Mouse (Mus musculus) adrenal gland (tissue): ENCODE results near the gene Sccpdh.
"Not testable (repeated sequence)": the region's sequence is repeated elsewhere in the genome, so short reads cannot be mapped to it uniquely, and the experiment has no call there.

ENCODE experiments used
- intact Hi-C: fragments of 180-260 bp; cut with DNase I; formaldehyde crosslinking; loops from one replicate; pipeline ENCODE4 v1.15.1; 2025

Gene Sccpdh

DNA sequence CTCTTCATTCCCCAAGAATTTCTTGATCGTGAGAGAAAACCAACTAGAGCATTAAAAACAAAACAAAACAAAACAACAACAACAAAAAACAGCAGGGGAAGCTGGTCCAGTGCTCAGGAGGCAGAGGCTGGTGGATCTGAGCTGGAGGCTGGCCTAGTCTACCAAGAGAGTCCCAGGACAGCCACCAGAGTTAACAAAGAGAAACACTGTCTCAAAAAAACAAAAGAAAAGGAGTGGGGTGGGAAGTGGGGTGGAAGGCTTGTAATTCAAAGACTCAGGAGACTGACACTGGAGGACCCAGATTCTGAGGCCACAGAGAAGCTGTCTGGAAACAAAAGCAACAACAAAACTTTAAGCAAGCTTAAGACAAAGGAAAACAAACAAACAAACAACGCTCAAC, 1.0 kb upstream of the Sccpdh start:
- intact Hi-C loops = no loop called here

DNA sequence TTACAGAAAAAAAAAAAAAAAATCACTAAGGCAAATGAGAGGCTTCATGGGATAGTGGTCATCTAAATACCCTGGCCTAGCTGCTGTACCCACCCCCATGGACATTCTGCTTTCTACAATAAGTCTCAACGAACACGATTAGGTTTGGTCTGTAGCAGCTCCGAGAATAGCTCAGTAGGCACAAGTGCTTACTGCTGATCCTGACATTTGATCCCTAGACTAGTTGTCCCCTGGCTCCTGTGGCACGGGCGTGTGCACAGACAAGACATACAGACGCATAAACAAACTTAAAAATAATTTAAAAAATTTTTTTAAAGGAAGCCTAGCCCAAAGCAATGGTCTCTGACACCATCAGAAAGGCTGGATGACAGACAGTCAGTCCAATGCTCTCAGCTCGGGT, 560 bp upstream of the Sccpdh start:
- intact Hi-C loops = no loop called here

DNA sequence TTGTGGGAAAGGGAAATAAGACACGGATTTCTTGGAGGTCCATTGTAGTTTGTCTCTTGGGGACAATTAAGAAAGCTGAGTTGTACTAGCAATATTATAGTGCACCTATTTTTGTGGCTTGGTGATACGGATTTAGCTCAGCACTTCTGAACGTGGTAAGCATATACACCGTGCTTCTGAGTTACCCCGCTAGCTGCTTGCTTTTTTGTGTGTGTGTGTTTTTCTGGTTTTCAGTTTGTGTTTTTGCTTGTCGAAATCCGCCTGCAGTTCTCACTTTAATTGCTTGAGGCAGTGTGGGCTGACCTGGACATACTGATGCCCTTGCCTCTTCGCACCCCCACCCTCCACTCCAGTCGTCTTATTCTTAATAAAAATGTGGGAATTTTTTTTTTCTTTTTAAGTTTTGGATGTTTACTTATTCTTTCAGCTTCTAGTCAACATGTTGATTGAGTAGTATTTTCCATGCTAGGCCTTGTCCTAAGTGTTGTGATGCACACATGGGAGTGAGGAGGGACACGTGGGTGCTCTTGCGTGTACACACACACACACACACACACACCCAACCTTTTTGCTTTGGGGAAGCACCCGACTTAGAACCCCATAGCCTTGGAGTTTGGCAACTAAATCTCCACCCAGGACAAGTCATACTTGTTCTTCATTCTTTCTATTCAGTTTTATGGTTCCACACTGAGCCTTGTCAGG, 977 bp downstream of the Sccpdh start:
- intact Hi-C loops = no loop called here

DNA sequence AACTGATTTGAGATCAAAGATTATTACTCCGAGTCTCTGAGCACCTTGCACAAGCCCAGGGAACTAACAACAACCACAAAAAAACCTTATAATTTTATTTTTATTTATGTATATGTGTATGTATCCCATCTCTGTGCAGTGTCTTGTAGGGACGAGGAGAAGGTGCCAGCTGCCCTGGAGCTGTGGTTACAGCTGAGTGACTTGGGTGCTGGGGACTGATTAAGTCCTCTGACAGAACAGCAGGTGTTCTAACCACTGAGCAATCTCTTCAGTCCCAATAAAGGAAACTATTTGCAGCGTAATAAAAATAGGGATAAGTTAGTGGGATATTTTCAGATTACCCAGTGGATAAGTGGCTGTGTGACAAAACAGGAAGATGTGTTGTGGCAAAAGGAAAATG, 6.3 kb downstream of the Sccpdh start:
- intact Hi-C loops = no loop called here

DNA sequence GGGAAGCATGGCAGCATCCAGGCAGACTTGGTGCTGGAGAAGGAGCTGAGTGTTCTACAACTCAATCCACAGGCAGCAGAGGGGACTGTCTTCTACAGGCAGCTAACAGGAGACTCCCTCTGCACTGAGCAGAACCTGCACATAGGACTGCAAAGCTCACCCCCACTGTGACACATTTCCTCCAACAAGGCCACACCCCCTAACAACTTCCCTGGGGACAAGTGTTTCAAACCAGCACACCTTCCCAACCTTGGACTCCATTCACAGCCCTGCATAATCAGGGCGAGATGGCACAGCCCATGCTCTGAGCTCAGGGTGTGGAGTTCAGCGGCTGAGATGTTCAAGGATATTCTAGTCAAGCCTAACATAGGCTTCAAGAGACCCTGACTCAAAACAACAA, 9.0 kb downstream of the Sccpdh start:
- intact Hi-C loops = no loop called here

DNA sequence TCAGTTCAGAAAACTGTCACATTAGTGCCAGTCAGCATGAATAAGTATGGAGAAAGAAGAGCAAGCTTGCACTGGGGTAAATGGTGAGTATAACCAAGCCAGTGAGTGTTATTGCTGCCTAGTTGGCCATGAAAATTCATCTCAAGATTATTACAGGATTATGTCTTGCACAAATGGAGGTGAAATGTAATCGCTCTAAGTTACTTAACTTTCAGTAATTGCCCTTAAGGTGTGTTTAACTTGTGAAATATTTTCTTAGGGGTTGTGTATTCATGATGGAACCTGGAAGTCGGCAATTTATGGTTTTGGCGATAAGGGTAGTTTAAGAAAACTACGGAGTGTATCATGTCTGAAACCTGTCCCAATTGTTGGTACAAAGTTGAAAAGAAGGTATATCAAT, 11.3 kb downstream of the Sccpdh start:
- intact Hi-C loops = no loop called here

DNA sequence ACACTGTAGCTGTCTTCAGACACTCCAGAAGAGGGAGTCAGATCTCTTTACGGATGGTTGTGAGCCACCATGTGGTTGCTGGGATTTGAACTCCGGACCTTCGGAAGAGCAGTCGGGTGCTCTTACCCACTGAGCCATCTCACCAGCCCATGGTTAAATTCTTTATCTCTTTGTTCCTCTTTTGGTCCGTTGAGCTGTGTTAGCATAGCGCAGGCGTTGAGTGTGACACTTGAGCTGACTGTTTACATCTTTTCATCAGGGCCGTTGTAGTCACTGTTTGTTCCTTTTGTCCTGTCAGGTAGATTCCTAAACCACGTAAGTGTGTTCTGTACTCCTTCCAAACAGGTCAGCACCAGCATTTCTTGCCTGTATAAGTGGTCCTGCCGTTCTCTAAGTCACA, 14.7 kb downstream of the Sccpdh start:
- intact Hi-C loops = not testable (repeated sequence)

DNA sequence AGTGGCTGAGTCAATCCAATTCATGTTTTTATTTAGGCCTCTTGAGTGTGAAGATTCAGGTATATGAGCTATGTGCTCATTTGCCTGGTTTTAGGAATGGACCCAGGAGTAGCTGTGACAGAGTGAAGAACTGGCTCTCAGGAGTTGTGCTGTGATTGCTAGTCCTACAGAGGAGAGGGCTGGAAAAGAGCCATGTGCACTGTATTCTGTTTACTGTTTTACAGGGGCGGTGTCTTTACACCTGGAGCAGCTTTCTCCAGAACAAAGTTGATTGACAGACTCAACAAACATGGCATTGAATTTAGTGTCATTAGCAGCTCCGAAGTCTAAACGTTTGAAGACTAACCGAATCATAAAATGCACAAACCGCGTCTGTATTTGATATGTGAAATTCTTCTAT, 18.3 kb downstream of the Sccpdh start:
- intact Hi-C loops = no loop called here

DNA sequence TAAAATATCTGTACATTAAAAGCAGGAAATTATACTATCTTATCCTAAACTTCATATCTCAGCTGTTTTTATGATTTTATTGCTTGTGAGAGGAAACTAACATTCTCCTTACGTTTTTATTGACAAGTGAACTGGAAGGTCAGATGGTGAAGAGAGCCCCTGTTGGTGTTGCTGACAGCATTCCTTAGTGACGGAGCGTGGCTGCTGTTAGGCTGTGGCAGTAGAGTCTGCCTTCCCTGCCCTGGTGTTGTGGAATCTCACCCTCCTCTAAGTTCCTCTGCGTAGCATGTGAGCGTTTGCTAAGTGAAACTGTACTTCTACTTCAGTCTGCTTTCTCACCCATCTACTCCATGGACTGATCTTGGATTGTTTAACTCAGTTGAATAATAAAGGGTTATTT, 18.8 kb downstream of the Sccpdh start:
- intact Hi-C loops = no loop called here

DNA sequence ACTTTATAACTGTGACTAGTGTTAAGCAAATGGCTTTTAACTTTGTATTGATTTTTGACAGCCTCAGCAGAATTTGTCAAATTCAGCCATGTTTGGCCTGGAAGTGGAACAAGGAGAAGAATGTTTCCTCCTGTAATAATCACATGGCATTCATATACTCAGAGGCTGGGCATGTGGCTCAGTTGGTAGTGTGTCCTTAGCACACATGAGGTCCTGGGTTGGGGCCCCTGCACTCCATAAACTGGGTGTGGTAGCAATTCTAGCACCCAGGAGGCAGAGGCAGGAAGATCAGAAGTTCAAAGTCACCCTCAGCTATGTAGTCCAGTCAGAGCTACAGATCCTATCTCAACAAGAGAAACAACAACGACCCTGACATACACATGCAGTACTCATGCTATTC, 19.3 kb downstream of the Sccpdh start:
- intact Hi-C loops = no loop called here

DNA sequence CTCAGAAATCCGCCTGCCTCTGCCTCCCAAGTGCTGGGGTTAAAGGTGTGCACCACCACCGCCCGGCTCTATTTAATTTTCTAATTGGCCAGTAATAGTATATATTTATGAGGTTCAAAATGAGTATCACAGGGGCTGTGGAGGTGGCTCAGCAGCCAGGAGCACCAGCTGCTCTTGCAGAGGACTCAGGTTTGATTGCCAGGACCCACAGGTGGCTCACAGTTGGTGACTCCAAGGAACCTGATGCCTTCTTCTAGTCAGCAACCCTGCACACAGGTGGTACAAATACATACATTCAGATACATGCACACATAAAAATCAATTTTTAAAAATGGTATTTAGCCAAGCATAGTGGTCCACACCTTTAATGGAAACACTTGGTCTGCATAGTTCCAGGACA, 20.0 kb downstream of the Sccpdh start:
- intact Hi-C loops = no loop called here

DNA sequence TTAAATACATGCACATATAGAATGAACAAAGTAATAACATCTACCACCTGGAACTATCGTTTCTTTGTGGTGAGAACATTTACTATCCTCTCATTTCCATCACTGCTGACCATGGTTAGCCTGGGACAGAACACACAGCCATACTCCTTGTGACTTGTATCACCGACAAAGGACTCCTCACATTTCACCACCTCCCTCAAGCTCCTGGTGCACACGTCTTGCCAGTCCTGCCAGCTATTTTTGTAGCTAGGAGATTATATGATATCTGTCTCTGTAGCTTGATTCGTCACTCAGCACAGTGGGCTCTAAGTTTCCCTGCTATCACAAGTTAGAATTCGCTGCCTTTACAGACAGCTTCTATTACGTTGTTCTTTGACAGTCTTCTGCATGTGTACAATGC, 20.4 kb downstream of the Sccpdh start:
- intact Hi-C loops = no loop called here

DNA sequence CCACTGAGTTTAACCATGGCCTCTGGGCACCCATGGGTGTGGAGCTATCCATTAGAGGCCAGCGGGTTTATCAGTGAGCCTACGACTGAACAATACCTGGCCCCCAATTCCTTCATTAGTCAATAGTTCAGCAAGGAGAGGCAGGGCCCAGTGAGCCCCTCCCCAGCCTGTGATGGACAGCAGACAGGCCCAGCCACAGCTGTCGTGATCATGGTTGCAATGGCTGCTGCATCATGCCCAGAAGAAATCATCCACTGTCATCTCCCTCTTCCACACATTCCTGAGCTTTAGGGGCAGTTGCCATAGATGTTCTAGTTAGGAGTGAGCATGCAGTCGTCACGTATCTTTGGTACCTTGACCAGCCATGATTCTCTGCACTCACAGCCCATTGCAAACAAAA, 20.9 kb downstream of the Sccpdh start:
- intact Hi-C loops = no loop called here

DNA sequence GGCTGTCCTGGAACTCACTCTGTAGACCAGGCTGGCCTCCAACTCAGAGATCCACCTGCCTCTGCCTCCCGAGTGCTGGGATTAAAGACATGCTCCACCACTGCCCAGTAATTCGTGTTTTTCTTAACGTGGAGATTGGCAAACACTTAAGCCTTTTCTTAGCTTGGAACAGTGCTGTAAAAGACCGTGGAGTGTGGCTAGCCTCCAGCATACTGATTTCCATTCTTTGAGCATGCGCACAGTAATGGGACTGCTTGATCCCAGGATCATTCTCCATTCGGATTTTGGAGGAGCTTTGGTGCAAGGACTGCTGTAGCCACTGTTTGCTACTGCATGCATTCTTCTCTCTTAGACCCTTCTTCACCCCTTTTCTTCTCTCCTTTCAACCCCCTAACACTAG, 21.5 kb downstream of the Sccpdh start:
- intact Hi-C loops = no loop called here

DNA sequence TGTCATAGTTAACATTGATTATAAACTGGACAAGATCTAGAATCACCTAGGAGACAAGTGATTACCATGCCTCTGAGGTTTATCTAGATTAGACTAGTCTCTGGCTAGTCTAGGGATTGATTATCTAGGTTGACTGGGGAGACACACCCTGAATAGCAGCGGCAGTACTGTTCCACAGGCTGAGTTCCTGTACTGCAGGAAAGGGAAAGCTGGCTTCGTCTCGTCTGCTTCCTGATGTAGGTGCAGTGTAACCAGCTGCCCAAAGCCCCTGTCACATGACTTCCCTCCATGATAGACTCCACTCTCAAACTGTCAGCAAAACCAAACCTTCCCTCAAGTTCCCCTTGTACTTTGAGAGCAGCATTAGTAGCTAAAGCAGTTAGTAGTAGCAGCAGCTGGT, 36.1 kb downstream of the Sccpdh start:
- intact Hi-C loops = no loop called here

DNA sequence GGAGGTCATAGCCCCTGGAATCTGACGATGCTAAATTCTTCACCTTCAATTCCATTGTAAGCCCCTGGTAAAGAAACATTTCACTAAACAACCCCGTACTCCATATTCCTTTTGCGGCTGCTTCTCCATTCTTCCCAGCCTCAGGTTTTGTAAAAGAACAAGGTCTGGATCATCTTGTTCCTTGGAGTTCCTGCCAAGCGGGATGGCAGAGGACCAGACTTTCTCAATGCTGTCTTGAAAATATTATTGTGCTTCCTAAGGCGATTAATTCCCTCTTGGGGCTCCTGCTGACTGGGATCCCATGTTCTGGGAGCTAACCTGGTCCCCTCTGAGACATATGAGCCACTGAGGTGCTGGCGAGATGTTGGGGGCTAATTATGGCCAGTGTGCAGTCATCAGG, 37.1 kb downstream of the Sccpdh start:
- intact Hi-C loops = no loop called here

DNA sequence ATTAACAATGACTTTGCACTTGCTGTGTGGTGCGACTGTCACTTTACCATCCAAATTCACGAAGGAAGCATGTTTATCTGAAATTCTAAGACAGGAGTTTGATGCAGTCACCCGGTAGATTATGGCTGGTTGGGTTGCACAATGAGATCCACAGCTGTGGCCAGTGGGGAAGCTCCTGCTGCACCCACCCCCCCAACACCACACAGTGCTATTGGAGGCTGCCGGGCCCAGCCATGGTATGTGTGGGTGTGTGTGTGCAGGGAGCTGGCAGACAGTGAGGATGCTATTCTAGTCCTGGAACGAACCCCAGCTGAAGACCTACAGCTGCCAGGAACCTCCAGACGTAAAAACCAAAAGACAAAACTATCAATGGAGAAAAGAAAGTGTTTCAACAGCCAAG, 41.4 kb downstream of the Sccpdh start:
- intact Hi-C loops = no loop called here

DNA sequence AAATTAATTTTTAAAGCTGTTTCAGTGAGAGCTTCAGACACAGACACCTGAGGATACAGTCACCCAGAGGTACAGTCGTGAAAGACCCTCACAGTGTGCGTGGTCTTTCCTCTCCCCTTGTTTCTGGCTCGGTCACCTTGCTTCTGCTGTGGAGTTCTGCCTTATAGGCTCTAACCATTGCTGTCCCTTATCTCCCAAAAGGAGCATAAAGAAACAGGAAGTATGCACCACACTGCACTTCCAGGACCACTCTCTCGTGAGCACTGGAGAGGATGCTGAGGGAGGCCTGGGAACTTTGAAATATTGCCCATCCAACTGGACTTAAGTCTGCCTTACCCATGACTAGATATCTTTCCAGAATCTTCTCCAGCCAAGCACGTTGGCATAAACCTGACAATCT, 42.7 kb downstream of the Sccpdh start:
- intact Hi-C loops = no loop called here

DNA sequence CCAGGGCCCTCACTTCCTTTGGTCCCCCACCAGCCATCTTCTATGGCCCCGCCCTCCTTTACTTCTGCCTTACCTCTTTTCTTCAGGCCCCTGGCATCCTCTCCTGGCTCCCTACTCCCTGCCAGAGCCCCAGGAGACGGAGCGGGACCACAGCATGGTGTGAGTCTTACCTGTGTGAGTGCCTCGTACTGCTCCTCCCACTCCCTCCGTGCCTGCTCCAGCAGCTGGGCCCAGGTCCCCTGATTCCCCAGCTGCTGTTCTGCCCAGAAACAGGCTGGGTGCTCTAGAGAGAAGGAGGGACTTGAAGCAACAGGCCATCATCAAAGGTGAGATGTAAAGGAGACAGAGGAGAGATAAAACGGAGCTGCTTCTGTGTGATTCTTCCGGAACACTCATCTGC, 44.6 kb downstream of the Sccpdh start:
- intact Hi-C loops = no loop called here

DNA sequence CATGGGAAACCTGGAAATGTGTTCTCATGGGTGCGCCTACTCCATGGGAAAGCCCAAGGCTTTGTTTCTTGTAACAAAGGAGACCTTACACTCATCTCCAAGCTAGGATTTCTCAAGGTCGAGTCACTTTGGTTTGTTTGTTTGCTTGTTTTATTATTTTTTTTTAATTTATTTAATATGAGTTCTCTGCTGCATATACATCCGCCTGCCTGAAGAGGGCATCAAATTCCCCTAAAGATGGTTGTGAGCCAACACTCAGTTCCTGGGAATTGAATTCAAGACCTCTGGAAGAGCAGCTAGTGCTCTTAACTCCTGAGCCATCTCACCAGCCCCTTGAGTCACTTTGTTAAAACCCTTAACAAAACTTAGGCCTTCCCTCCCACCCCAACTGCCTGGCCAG, 45.4 kb downstream of the Sccpdh start:
- intact Hi-C loops = no loop called here

DNA sequence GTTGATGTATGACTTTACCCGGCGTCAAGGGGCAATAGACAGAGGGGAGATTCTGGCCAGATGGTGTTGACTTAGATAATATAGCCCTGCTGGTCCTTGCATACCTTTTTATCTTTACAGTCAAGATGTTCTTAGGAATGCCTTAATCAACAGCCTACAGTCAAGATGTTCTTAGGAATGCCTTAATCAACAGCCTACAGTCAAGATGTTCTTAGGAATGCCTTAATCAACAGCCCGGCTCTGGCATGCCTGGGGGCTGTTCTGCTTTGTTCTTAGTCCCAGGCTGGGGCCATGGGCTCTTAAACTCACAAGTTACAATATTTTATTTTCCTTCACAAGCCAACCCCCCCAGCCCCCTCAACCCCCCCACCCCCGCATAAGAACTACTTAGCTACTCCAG, 47.3 kb downstream of the Sccpdh start:
- intact Hi-C loops = not testable (repeated sequence)

DNA sequence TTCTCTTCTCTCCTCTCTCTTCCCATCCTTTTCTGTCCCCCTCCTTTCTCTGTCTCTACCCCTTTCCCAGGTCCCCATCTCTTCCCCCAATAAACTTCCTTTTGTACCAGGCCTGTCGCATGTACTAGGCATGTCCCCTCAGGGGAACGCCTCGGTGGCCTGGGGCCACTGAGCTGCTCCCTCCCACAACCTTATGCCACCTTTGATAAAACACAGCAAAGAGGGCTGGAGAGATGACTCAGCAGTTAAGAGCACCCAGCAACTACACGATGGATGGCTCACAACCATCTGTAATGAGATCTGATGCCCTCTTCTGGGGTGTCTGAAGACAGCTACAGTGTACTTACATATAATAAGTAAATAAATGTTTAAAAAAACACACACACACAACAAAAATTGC, 47.8 kb downstream of the Sccpdh start:
- intact Hi-C loops = no loop called here

DNA sequence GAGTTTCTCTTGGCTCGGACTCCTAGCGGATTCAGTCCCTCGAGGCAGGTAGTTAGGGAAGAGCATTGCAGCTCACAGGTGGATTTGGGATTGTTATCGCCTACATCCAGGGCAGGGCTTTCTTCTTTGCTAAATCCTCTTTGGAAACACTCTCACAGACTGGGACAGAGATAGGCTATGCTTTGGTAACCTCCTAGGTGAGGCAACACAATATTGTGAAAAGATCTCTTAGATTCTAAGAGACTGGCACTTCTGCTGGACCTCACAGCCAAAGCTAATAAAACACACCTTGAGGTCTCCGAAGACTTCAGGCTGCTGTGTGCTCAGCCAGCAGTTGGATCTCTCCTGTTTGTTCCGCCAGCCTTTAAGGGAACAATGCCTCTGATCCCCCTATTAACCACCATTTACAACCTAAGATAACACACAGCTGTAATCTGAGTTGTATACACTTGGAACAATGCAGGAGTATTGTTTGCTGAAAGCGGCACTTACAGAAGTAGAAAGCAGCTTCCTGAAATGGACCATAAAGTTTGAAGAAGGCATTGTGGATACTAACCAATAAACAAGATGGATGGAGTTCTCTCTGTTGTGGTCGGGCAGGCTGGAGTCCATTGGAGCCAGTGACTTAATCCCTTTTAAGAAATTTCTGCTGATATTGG, 54.9 kb downstream of the Sccpdh start:
- intact Hi-C loops = no loop called here

DNA sequence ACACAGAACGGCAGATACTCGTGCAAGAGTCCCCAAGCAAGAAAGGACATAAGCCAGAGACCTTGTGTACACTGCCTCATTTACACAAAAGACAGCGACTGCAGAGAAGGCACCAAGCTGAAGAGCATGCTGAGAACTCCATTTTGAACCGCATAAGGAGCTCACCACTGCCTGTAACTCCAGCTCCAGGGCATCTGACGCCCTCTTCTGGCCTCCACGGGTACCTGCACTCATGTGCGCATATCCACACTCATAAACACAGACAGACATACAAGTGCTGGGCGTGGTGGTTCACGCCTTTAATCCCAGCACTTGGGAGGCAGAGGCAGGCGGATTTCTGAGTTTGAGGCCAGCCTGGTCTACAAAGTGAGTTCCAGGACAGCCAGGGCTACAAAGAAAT, 60.7 kb downstream of the Sccpdh start:
- intact Hi-C loops = no loop called here
